Mouse (Mus musculus) ES-E14 (cell line): ENCODE results near the gene Spata32. TPM values are rescaled to one million over a fixed set of nuclear protein-coding genes. Genes with fewer than 3 reads are reported as not detected.

ENCODE experiments used
- DNase-seq: peaks from one replicate; pipeline ENCODE4 v3.0.0-alpha.2; 2013; ENCODE audit warnings: low read depth, low spot score
- H3K27ac ChIP-seq: 2 replicates; pipeline ENCODE4 v1.5.1; 2012; ENCODE audit warnings: low read depth, mild to moderate bottlenecking, low read length, moderate library complexity, mixed read lengths; ENCODE audit not compliant: poor library complexity, insufficient read depth, severe bottlenecking
- H3K36me3 ChIP-seq: 2 replicates; pipeline ENCODE4 v1.6.1; 2012; ENCODE audit warnings: mild to moderate bottlenecking, low read length, moderate library complexity, mixed read lengths; ENCODE audit not compliant: control insufficient read depth, poor library complexity, insufficient read depth, severe bottlenecking
- H3K4me1 ChIP-seq, 2 experiments: fragments of 150-350 bp in 1 of 2; sonication (generic) in 1 of 2; 2 replicates each; pipeline ENCODE4 v1.6.1; 2012; ENCODE audit warnings: low read length in 2 of 2, mild to moderate bottlenecking in 1 of 2, mixed read lengths in 1 of 2; ENCODE audit not compliant: control insufficient read depth in 2 of 2, insufficient read depth in 2 of 2, poor library complexity in 1 of 2
- H3K4me3 ChIP-seq, 2 experiments: fragments of 150-350 bp in 1 of 2; sonication (generic) in 1 of 2; 2 replicates each; pipeline ENCODE4 v1.5.1; 2012; ENCODE audit warnings: low read length in 2 of 2, low read depth in 1 of 2, mild to moderate bottlenecking in 1 of 2, mixed read lengths in 1 of 2; ENCODE audit not compliant: insufficient read depth in 1 of 2, poor library complexity in 1 of 2, severe bottlenecking in 1 of 2
- H3K9ac ChIP-seq: 2 replicates; pipeline ENCODE4 v1.6.1; 2012; ENCODE audit warnings: low read depth, mild to moderate bottlenecking, low read length, mixed read lengths; ENCODE audit not compliant: poor library complexity, insufficient read depth, severe bottlenecking
- H3K9me3 ChIP-seq: fragments of 150-350 bp; sonication (generic); 2 replicates; pipeline ENCODE4 v1.6.1; 2012; ENCODE audit warnings: low read depth, mild to moderate bottlenecking, low read length; ENCODE audit not compliant: control insufficient read depth, insufficient read depth
- CHD2 ChIP-seq: IDR thresholded peaks from 2 replicates; pipeline ENCODE4 v1.6.1; 2014; ENCODE audit warnings: mild to moderate bottlenecking, low read depth, low read length, inconsistent platforms
- HCFC1 ChIP-seq: IDR thresholded peaks from 2 replicates; pipeline ENCODE4 v1.6.1; 2012; ENCODE audit warnings: low read length, inconsistent platforms, borderline replicate concordance; ENCODE audit not compliant: insufficient read depth
- MAFK ChIP-seq: IDR thresholded peaks from 2 replicates; pipeline ENCODE4 v1.6.1; 2014; ENCODE audit warnings: mild to moderate bottlenecking, low read depth, low read length, inconsistent platforms; ENCODE audit not compliant: insufficient read depth
- ZC3H11A ChIP-seq: IDR thresholded peaks from 2 replicates; pipeline ENCODE4 v1.6.1; 2012; ENCODE audit warnings: low read depth, mild to moderate bottlenecking, inconsistent platforms, low read length, borderline replicate concordance
- ZNF384 ChIP-seq: IDR thresholded peaks from 2 replicates; pipeline ENCODE4 v1.6.1; 2012; ENCODE audit warnings: low read depth, low read length, inconsistent platforms
- in situ Hi-C, 2 experiments: fragments of 600-800 bp; cut with MboI; formaldehyde crosslinking; loops; one replicate each; pipeline ENCODE4 v1.15.1; 2025; ENCODE audit warnings: low sequenced_read_pairs in 2 of 2, inconsistent platforms in 1 of 2; ENCODE audit not compliant: unreplicated experiment in 2 of 2
- total RNA-seq: library from RNA; depleted of rRNA; stranded (reverse); fragments of 300-350 nt; gene quantifications from 2 replicates; pipeline ENCODE4 v1.2.3, GENCODE M21; 2012

Spata32 gene
- total RNA-seq, 1 experiment = not detected

- H3K4me3 ChIP-seq = no peak overlapping the region
- no peaks in the 10 kb centered on the region for H3K36me3 ChIP-seq
- TF ChIP-seq ZNF384 (no peak), ZC3H11A (no peak)
- DNase-seq = no peak
- in situ Hi-C loops = no loop called here
- no peak overlapping the region for H3K9ac ChIP-seq
- no peaks in the 10 kb centered on the region for H3K4me1 ChIP-seq
- no peak overlapping the region for H3K27ac ChIP-seq
- H3K9me3 ChIP-seq = no peaks in the 10 kb centered on the region
These were observed 35.4 kb upstream of the Spata32 start for GRCm38 (mm10) chr11:103253605-103254004.

DNA sequence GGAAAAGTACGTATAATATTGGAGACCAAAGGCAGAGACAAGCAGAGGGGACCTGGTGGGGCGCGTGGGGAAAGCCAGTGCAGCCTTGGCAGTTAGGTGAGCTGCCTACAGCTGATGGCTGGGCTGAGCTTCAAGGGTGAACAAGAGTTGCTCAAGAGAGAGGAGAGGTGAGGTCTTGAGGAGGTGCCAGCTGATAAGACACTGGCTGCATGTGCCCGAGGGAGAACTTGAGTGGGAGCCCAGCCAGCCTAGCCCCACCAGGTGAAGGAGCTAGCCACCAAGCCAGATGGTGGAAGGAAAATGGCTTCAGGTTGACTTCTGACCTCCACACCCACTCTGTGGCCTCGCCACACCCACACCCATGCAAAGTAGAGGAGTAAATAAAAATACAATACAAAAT is 34.1 kb upstream of the Spata32 start:
- Histone ChIP-seq H3K4me1 (no peaks in the 10 kb centered on the region), H3K9ac (no peak overlapping the region), H3K9me3 (no peaks in the 10 kb centered on the region), H3K27ac (no peak overlapping the region), H3K36me3 (no peaks in the 10 kb centered on the region), H3K4me3 (no peak overlapping the region)
- TF ChIP-seq ZC3H11A = no peak
- TF ChIP-seq CHD2 = no peak
- no peak for TF ChIP-seq ZNF384
- no peak for TF ChIP-seq HCFC1
- no peak for TF ChIP-seq MAFK
- no peak for DNase-seq
- in situ Hi-C loops = no loop called here

GRCm38 (mm10) chr11:103250324-103250723 is 32.1 kb upstream of the Spata32 start:
- H3K9me3 ChIP-seq = no peaks in the 10 kb centered on the region
- no peaks in the 10 kb centered on the region for H3K36me3 ChIP-seq
- no peak overlapping the region for H3K9ac ChIP-seq
- no peaks in the 10 kb centered on the region for H3K4me1 ChIP-seq
- no peak for TF ChIP-seq CHD2
- TF ChIP-seq MAFK = peak; percentile 48; the same call in 1 of the 2 replicates
- in situ Hi-C loops = no loop called here
- no peak for DNase-seq
- H3K27ac ChIP-seq = no peak overlapping the region
- H3K4me3 ChIP-seq = no peak overlapping the region

DNA sequence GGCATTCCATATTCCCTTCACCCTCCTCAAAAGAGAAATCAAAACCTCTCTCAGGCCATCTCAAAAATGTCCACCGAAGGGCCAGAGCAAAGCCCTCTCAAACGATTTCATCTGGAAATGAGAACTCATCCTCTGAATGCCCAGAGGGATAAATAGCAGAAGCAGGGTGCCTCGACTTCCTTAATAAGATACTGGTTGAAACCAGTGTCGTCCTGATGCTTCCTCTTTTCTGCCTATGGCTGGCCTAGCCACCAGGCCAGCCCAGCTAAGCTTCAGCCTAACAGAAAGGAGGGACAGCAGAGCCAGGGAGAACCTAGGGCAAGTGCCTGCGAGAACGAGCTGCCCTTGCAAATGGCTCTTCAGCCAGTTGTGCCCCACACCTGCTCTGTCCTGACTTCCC is 31.3 kb upstream of the Spata32 start:
- Histone ChIP-seq H3K4me3 (no peak overlapping the region), H3K27ac (no peak overlapping the region), H3K36me3 (no peaks in the 10 kb centered on the region), H3K4me1 (no peaks in the 10 kb centered on the region), H3K9me3 (no peaks in the 10 kb centered on the region), H3K9ac (no peak overlapping the region)
- TF ChIP-seq CHD2 (no peak), HCFC1 (no peak), ZC3H11A (no peak), MAFK (no peak), ZNF384 (no peak)
- in situ Hi-C loops = no loop called here
- DNase-seq = no peak

GRCm38 (mm10) chr11:103248837-103249236 is 30.6 kb upstream of the Spata32 start:
- Histone ChIP-seq H3K4me3 (no peak overlapping the region), H3K9ac (no peak overlapping the region), H3K4me1 (no peaks in the 10 kb centered on the region), H3K9me3 (no peaks in the 10 kb centered on the region), H3K36me3 (no peaks in the 10 kb centered on the region), H3K27ac (no peak overlapping the region)
- TF ChIP-seq HCFC1 = no peak
- no peak for TF ChIP-seq CHD2
- TF ChIP-seq ZNF384 = no peak
- TF ChIP-seq ZC3H11A = no peak
- TF ChIP-seq MAFK = no peak
- no peak for DNase-seq
- in situ Hi-C loops = no loop called here
